Mouse (Mus musculus) cerebellum, adult (tissue): Measurements from ENCODE around the gene Ccni.

Experiments used
- ATAC-seq: cut with Nextera tagmentation; 2 replicates; pipeline ENCODE4 v1.9.2; 2017; ENCODE audit warnings: mild to moderate bottlenecking, moderate library complexity, mixed read lengths; ENCODE audit not compliant: insufficient number of reproducible peaks, low FRiP score, low TSS enrichment

Gene Ccni

GRCm38 (mm10) chr5:93205371-93206108 is 755 bp downstream of the Ccni start:
- peak; percentile 5 for ATAC-seq

DNA sequence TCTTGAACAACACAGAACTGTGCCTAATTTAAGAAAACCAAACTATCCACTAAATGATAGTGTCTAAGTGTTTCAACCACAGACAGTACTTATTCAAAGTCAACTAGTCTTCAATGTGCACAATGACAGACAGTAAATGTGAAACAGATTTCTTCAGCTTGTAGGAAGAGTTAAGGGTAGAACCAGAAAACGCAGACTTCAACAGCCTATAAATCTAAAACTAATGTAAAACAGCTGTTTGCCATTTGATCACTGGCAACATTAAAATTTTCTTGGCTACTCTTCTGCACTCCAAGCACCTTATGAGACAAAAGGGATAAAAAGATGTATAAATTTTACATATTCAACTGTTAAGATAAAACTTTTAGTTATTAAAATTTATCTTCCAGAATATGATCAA is 5.1 kb downstream of the Ccni start:
- ATAC-seq = no peak

DNA sequence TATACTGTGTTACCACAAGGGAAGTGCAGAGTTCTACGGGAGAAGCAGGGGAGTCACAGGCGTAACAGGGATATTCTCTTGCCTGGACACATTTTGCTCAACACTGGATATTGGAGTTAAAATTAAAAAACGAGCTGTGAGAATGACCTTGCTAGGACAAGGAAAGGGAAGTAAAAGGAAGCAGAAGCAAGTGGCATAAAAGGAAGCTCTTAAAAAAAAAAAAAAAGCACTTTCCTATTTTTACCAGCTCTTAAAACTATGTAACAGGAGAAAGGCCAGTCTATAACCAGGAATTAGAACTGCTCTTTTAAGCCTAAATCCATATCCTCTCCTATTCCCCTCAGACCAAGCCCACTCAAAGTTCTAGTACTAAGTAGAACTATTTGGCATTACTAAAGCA is 8.1 kb downstream of the Ccni start:
- no peak for ATAC-seq

GRCm38 (mm10) chr5:93190428-93190827 is 15.9 kb downstream of the Ccni start:
- ATAC-seq = no peak

- ATAC-seq = no peak
These were observed 16.7 kb downstream of the Ccni start for GRCm38 (mm10) chr5:93189607-93190006.

DNA sequence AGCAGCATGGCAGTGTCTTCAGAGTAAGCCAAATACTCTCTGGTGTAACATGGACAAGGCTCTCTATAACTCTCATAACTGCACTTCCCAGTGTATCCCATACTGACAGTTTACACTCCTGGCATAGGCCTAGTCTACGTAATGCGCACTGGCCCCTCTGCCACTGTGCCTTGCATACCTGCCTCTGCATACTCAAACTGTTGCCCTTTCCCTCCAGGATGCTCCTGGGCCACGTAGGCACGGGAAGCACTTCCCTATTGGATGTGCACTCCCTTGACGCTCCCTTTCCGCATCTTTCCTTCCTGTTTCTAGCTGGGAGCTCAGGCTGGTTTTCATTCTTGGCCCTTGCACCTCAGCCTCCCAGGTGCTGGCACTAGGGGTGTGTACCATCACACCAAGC is 21.7 kb downstream of the Ccni start:
- no peak for ATAC-seq

DNA sequence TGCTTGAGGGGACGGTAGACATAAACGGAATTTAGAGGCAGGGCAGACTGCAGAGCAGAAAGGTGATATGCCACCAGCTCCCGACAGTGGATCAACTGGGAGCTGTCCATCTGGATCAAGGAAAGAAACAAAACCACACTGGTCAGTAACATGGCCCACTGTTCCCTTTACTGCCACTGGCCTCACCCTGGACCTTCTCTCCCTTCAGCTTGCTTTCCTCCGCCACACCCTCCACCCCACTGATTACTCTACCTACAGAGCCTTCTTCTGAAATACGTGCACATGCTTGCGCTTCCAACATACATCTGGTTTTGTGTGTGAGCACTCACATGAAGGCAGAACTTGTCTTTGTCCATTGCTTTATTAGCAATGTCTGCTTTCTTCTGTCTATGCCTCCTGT is 23.0 kb downstream of the Ccni start:
- no peak for ATAC-seq

- ATAC-seq = no peak
These were observed 26.0 kb downstream of the Ccni start for GRCm38 (mm10) chr5:93180252-93180651.

DNA sequence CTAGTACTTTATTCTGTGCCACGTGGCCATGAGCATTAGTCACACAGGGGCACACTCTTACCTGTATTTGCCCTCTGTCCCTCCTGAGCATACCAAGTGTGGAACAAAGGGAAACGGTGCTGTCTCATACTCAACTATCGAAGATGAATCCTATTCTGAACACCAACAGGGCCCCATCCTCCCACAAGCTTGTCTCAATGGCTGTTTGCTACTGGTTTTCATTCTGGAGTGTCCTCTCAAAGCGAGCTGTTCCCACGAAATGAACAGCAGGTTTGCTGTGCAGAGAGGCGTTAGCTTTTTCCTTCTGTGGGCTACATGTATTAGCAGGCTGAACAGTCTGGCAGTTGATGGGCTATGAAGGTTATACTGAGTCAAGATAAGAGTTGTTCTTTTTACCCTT is 27.7 kb downstream of the Ccni start:
- no peak for ATAC-seq

GRCm38 (mm10) chr5:93174675-93175074 is 31.6 kb downstream of the Ccni start:
- ATAC-seq = no peak

DNA sequence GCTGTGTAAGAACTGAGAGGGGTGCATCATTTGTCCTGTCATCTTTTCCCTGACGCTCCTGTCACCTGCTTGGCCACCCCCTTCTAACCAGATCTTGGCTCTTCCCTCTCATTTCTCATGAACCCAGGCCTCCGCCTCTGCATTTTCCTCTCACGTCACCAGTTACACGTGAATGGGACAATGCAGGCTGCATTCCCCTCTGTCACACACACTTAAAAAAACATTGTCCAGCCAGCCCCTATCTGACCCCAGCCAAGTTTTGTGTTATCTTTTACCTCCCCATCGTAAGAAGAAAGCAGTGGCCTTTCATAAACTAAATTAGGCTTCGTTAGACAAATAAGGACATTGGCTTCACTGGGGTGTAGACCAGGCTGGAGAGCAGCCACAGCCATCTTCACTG is 33.8 kb downstream of the Ccni start:
- no peak for ATAC-seq

DNA sequence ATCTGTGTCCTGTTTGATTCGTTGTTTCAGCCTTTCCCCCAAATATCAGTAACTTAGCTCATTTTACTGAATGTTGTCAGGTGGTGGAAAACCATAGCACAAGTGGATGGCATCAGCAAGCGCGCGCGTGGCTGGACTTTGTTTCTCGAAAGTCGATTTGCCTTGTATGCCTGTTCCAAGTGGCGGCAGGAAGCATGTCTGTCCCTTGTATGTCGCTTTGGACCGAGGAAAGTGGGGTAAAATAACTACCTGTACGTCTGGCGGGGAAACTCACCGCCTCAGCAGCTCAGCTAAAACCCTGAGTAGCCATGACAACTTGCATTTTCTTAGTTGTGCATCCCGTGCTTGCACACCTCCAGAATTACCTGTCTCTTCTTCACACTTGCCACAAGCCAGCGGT is 34.9 kb downstream of the Ccni start:
- no peak for ATAC-seq

DNA sequence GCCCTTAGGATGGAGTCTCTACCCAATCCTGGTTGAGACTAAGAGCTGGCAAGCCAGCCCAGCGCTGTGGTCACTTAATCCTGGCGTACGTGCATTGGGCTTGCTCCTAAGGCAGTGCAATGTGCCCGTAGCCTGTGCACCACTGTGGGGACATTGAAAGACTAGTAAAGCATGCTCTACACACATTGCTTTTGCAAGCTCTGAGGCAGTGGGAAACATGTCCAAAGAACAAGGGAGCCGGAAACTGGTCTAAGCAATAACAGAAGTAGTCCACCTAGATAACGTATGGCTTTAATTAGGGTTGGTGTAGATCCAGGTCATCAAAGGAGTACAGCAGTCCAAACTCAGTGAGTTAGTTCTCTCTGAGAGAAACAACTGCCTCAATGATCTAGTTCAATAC is 37.6 kb downstream of the Ccni start:
- ATAC-seq = no peak

DNA sequence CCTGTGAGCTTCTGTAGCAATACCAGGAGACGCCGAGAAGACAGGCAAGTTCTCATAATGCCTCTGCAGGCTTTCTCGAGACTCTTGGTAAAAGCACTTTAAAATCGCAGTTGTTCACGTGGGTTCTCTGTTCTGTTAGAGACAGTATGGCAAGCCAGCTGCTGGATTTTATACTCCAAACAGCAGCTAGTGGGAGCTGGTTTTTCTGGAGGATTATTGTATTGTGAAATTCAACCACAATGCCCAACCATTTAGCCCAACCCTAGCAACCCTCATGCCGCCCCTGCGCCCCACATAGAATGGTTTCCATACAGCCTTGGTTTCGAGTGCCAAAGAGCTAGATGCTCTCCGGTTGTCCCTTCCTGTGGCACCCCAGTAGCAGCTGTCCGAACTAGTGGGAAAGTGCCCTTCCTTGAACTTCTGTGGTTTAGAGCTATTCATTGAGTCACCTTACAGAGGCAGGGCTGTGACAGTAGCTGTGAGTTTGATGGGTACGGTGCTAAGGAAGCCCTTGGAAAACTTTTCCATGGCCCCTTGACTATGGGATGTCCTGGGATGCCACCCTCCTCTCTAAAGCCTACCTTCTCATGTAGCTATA is 38.3 kb downstream of the Ccni start:
- ATAC-seq = no peak

GRCm38 (mm10) chr5:93163541-93163940 is 42.8 kb downstream of the Ccni start:
- ATAC-seq = no peak

GRCm38 (mm10) chr5:93154401-93154800 is 51.9 kb downstream of the Ccni start:
- ATAC-seq = no peak

GRCm38 (mm10) chr5:93152451-93152850 is 53.8 kb downstream of the Ccni start:
- no peak for ATAC-seq

- no peak for ATAC-seq
These were observed 54.3 kb downstream of the Ccni start for GRCm38 (mm10) chr5:93151985-93152384.

GRCm38 (mm10) chr5:93149969-93150777 is 56.1 kb downstream of the Ccni start:
- no peak for ATAC-seq

- ATAC-seq = no peak
These were observed 60.8 kb downstream of the Ccni start for GRCm38 (mm10) chr5:93145504-93145903.

GRCm38 (mm10) chr5:93144874-93145273 is 61.4 kb downstream of the Ccni start:
- ATAC-seq = no peak
